Mouse (Mus musculus): ENCODE measurements around the gene Gpank1.

GRCm38 (mm10) chr17:35161421-35161820 is 40.2 kb downstream of the Gpank1 start:
- TF ChIP-seq CTCF (IDR thresholded peaks at IDR 0.05) = no peak
- no peak for TF ChIP-seq POLR2A (IDR thresholded peaks at IDR 0.05; ENCODE audit: insufficient read depth, low read depth, low read length)

All from heart, adult 2 months (tissue).